Mouse (Mus musculus) CH12.LX (cell line): ENCODE measurements around the gene Uqcrc1. TPM values are rescaled to one million over a fixed set of nuclear protein-coding genes. Genes with fewer than 3 reads are reported as not detected.

Source experiments
- DNase-seq: peaks from one replicate; pipeline ENCODE4 v3.0.0-alpha.2; 2013; ENCODE audit errors: extremely low read depth
- H3K27ac ChIP-seq: 2 replicates; pipeline ENCODE4 v1.5.1; 2012; ENCODE audit warnings: low read depth, mild to moderate bottlenecking, control low read depth, moderate library complexity; ENCODE audit not compliant: insufficient read depth
- H3K27me3 ChIP-seq: replicated peaks from 2 replicates; pipeline ENCODE3; 2012; ENCODE audit warnings: inconsistent platforms
- H3K36me3 ChIP-seq, 2 experiments: replicated peaks in 1 of 2; 2 replicates each; pipeline versions ENCODE3 to v1.6.1; 2012; ENCODE audit warnings: inconsistent platforms in 1 of 2, low read length in 1 of 2, mild to moderate bottlenecking in 1 of 2, mixed read lengths in 1 of 2, moderate library complexity in 1 of 2; ENCODE audit not compliant: control insufficient read depth in 1 of 2, insufficient read depth in 1 of 2
- H3K4me1 ChIP-seq, 2 experiments: 2 replicates each; pipeline ENCODE4 v1.6.1; 2012; ENCODE audit warnings: inconsistent platforms in 1 of 2, moderate library complexity in 1 of 2; ENCODE audit not compliant: insufficient read depth in 2 of 2, control insufficient read depth in 1 of 2
- H3K4me2 ChIP-seq: 2 replicates; pipeline ENCODE4 v1.6.1; 2012; ENCODE audit warnings: low read depth, mild to moderate bottlenecking, control low read depth; ENCODE audit not compliant: poor library complexity, insufficient read depth, severe bottlenecking
- H3K4me3 ChIP-seq, 3 experiments: fragments of 150-350 bp in 1 of 3; sonication (generic) in 1 of 3; replicated peaks in 1 of 3; 2 replicates each; pipeline versions ENCODE3 to v1.5.1; 2011 to 2012; ENCODE audit warnings: low read depth in 2 of 3, low read length in 2 of 3, mild to moderate bottlenecking in 2 of 3, moderate library complexity in 2 of 3, control low read depth in 1 of 3, improper control_type of control experiment in 1 of 3, inconsistent platforms in 1 of 3, mixed read lengths in 1 of 3; ENCODE audit not compliant: poor library complexity in 1 of 3
- H3K79me2 ChIP-seq: replicated peaks from 2 replicates; pipeline ENCODE4 v1.6.1; 2012; ENCODE audit warnings: mild to moderate bottlenecking, moderate library complexity; ENCODE audit not compliant: control insufficient read depth, poor library complexity, insufficient read depth, severe bottlenecking; ENCODE audit errors: extremely low read depth
- H3K9ac ChIP-seq: 2 replicates; pipeline ENCODE4 v1.6.1; 2012; ENCODE audit warnings: low read depth, mild to moderate bottlenecking, control low read depth, moderate library complexity; ENCODE audit not compliant: insufficient read depth
- H3K9me3 ChIP-seq: replicated peaks from 2 replicates; pipeline ENCODE3; 2012; ENCODE audit warnings: low read length, inconsistent platforms, mixed read lengths
- BHLHE40 ChIP-seq: IDR thresholded peaks from 2 replicates; pipeline ENCODE4 v1.6.1; 2011; ENCODE audit warnings: mild to moderate bottlenecking, low read depth, low read length, improper control_type of control experiment
- CHD2 ChIP-seq: IDR thresholded peaks from 2 replicates; pipeline ENCODE4 v1.6.1; 2011; ENCODE audit warnings: low read length, improper control_type of control experiment
- CTCF ChIP-seq, 2 experiments: IDR thresholded peaks in 1 of 2; conservative IDR thresholded peaks in 1 of 2; 2 replicates each; pipeline ENCODE4 v1.5.1; 2011 to 2012; ENCODE audit warnings: low read depth in 2 of 2, low read length in 2 of 2, improper control_type of control experiment in 1 of 2, inconsistent platforms in 1 of 2, mild to moderate bottlenecking in 1 of 2, moderate library complexity in 1 of 2
- E2F4 ChIP-seq: IDR thresholded peaks from 2 replicates; pipeline ENCODE4 v1.6.1; 2011; ENCODE audit warnings: low read depth, low read length, improper control_type of control experiment; ENCODE audit not compliant: insufficient replicate concordance
- EP300 ChIP-seq: IDR thresholded peaks from 2 replicates; pipeline ENCODE4 v1.6.1; 2011; ENCODE audit warnings: low read length, improper control_type of control experiment
- ETS1 ChIP-seq: conservative IDR thresholded peaks from 2 replicates; pipeline ENCODE4 v1.6.1; 2012; ENCODE audit warnings: low read depth, mild to moderate bottlenecking, inconsistent platforms, low read length, improper control_type of control experiment, moderate library complexity
- MEF2A ChIP-seq: IDR thresholded peaks from 2 replicates; pipeline ENCODE4 v1.6.1; 2014; ENCODE audit warnings: low read depth, mild to moderate bottlenecking, inconsistent platforms, low read length, improper control_type of control experiment, borderline replicate concordance
- MXI1 ChIP-seq: IDR thresholded peaks from 2 replicates; pipeline ENCODE4 v1.6.1; 2011; ENCODE audit warnings: mild to moderate bottlenecking, low read depth, low read length, improper control_type of control experiment
- MYC ChIP-seq: IDR thresholded peaks from 2 replicates; pipeline ENCODE4 v1.6.1; 2011; ENCODE audit warnings: low read depth, mild to moderate bottlenecking, improper control_type of control experiment, low read length
- NELFE ChIP-seq: IDR thresholded peaks from 2 replicates; pipeline ENCODE4 v1.6.1; 2011; ENCODE audit warnings: low read depth, low read length, improper control_type of control experiment
- NRF1 ChIP-seq: IDR thresholded peaks from 2 replicates; pipeline ENCODE4 v1.6.1; 2014; ENCODE audit warnings: low read depth, mild to moderate bottlenecking, inconsistent platforms, low read length, improper control_type of control experiment, moderate library complexity
- POLR2AphosphoS2 ChIP-seq: IDR thresholded peaks from 2 replicates; pipeline ENCODE4 v1.6.1; 2011; ENCODE audit warnings: low read depth, low read length, improper control_type of control experiment
- RAD21 ChIP-seq: IDR thresholded peaks from 2 replicates; pipeline ENCODE4 v1.6.1; 2011; ENCODE audit warnings: low read depth, mild to moderate bottlenecking, low read length, improper control_type of control experiment, moderate library complexity
- RCOR1 ChIP-seq: conservative IDR thresholded peaks from 2 replicates; pipeline ENCODE4 v1.6.1; 2012; ENCODE audit warnings: low read depth, mild to moderate bottlenecking, inconsistent platforms, low read length, improper control_type of control experiment
- SIN3A ChIP-seq: IDR thresholded peaks from 2 replicates; pipeline ENCODE4 v1.6.1; 2012; ENCODE audit warnings: low read length, improper control_type of control experiment, inconsistent platforms
- SMC3 ChIP-seq: IDR thresholded peaks from 2 replicates; pipeline ENCODE4 v1.6.1; 2011; ENCODE audit warnings: low read depth, low read length, improper control_type of control experiment
- USF1 ChIP-seq: IDR thresholded peaks from 2 replicates; pipeline ENCODE4 v1.6.1; 2014; ENCODE audit warnings: low read depth, mild to moderate bottlenecking, inconsistent platforms, low read length, improper control_type of control experiment
- USF2 ChIP-seq: conservative IDR thresholded peaks from 2 replicates; pipeline ENCODE4 v1.6.1; 2011; ENCODE audit warnings: low read depth, low read length, improper control_type of control experiment
- ZC3H11A ChIP-seq: IDR thresholded peaks from 2 replicates; pipeline ENCODE4 v1.6.1; 2012; ENCODE audit warnings: low read depth, mild to moderate bottlenecking, inconsistent platforms, low read length, improper control_type of control experiment
- ZKSCAN1 ChIP-seq: IDR thresholded peaks from 2 replicates; pipeline ENCODE4 v1.6.1; 2012; ENCODE audit warnings: low read depth, inconsistent platforms, low read length, improper control_type of control experiment, borderline replicate concordance
- ZNF384 ChIP-seq: IDR thresholded peaks from 2 replicates; pipeline ENCODE4 v1.6.1; 2012; ENCODE audit warnings: low read depth, low read length, improper control_type of control experiment, inconsistent platforms
- dilution Hi-C: fragments of 300-500 bp; cut with MboI; formaldehyde crosslinking; loops from 2 replicates; pipeline ENCODE4 v1.14.3; 2020; ENCODE audit warnings: low sequenced_read_pairs; ENCODE audit not compliant: extremely low pct_unique_long_range_greater_than_20kb, extremely low pct_ligation_motif_present
- in situ Hi-C: fragments of 300-500 bp; cut with MboI; formaldehyde crosslinking; loops from 3 replicates; pipeline ENCODE4 v1.14.3; 2019; ENCODE audit warnings: low sequenced_read_pairs, low pct_ligation_motif_present, low pct_unique_long_range_greater_than_20kb, mixed read lengths
- polyA plus RNA-seq: library from polyadenylated mRNA; unstranded; fragments of >175 nt; gene quantifications from 2 replicates; pipeline ENCODE4 v1.2.1, GENCODE M21; 2012; ENCODE audit warnings: low read depth; ENCODE audit not compliant: insufficient read length
- total RNA-seq, 2 experiments: library from RNA; depleted of rRNA; stranded (reverse); fragments of 300-350 nt in 1 of 2; fragments of >200 nt in 1 of 2; gene quantifications; 2 replicates each; pipeline ENCODE4 v1.2.3; 2012 to 2014

Uqcrc1 gene
- total and polyA plus RNA-seq, 3 experiments, result 301 to 351 (median 326) TPM

DNA sequence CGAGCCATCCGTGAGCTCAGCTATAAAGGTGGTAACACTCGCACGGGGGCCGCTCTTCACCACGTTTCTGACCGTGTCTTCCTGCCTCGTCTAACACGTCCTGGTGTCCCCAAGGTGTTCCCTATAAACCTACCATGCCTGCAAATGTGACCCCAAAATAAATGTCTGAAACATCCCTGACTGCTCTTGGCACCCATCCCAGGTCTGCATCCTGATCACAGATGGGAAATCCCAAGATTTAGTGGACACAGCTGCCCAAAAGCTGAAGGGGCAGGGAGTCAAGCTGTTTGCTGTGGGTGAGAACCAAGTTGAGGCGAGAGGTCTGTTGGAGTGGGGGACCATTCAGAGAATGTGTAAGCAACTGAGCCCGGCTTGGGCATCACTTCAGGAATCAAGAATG lies 18.8 kb downstream of the Uqcrc1 start:
- dilution Hi-C loops, result no loop called here
- no peak overlapping the region for H3K4me3 ChIP-seq
- H3K4me1 ChIP-seq, result no peaks in the 10 kb centered on the region
- no peak overlapping the region for H3K9ac ChIP-seq
- peaks cover 3 to 14% of the 10 kb centered on the region in 2 experiments for H3K36me3 ChIP-seq
- TF ChIP-seq NELFE (no peak), ZC3H11A (no peak), E2F4 (no peak), RAD21 (no peak), MEF2A (no peak), SMC3 (no peak), MXI1 (no peak), MYC (no peak), EP300 (no peak)
- H3K27me3 ChIP-seq, result no peaks in the 10 kb centered on the region
- no peak overlapping the region for H3K4me2 ChIP-seq
- DNase-seq, result no peak
- in situ Hi-C loops, result no loop called here
- no peaks in the 10 kb centered on the region for H3K79me2 ChIP-seq
- H3K9me3 ChIP-seq, result no peaks in the 10 kb centered on the region
- no peak overlapping the region for H3K27ac ChIP-seq

DNA sequence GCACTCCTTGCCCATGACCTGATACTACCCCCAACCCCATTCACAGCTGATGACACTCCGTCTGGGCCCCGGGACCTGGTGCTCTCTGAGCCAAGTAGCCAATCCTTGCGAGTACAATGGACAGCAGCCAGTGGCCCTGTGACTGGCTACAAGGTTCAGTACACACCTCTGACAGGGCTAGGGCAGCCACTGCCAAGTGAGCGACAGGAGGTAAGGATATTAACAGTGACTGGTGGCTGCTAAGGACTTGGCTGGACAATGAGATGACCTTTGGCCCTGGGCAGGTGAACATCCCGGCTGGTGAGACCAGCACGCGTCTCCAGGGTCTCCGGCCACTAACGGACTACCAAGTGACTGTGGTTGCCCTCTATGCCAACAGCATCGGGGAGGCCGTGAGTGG lies 19.4 kb downstream of the Uqcrc1 start:
- H3K9ac ChIP-seq, result no peak overlapping the region
- TF ChIP-seq CTCF (conservative IDR thresholded peaks at IDR 0.05 in 1 of 2, IDR thresholded peaks at IDR 0.05 in 1 of 2; ENCODE audit: low read depth in 2 of 2, low read length in 2 of 2) (no peak), ZKSCAN1 (no peak), ETS1 (no peak), E2F4 (no peak), RAD21 (no peak), NRF1 (no peak), ZNF384 (no peak), CHD2 (no peak), BHLHE40 (no peak), SIN3A (no peak), EP300 (no peak), RCOR1 (no peak), POLR2AphosphoS2 (no peak), MXI1 (no peak), NELFE (no peak), USF2 (no peak), USF1 (no peak)

More for the DNA sequence above, 19.4 kb downstream of the Uqcrc1 start:
- H3K36me3 ChIP-seq, result peaks cover 0 to 13% of the 10 kb centered on the region in 2 experiments
- H3K4me1 ChIP-seq, result no peaks in the 10 kb centered on the region
- in situ Hi-C loops (no loop called here), dilution Hi-C loops (no loop called here)
- no peak overlapping the region for H3K27ac ChIP-seq
- H3K9me3 ChIP-seq, result no peaks in the 10 kb centered on the region
- no peaks in the 10 kb centered on the region for H3K27me3 ChIP-seq
- H3K4me2 ChIP-seq, result no peak overlapping the region
- no peak for DNase-seq
- no peak overlapping the region for H3K4me3 ChIP-seq
- H3K79me2 ChIP-seq, result no peaks in the 10 kb centered on the region
